Mouse (Mus musculus): ENCODE data around the gene Slc38a3. TPM values are rescaled to one million over a fixed set of nuclear protein-coding genes. Genes with fewer than 3 reads are reported as not detected.
A peak's percentile ranks its signal among the peaks of the same experiment; 100 is the strongest.
"Not testable (repeated sequence)": the region's sequence is repeated elsewhere in the genome, so short reads cannot be mapped to it uniquely, and the experiment has no call there.

The Slc38a3 gene
- polyA plus RNA-seq, 1 experiment from 2014 or later, result 15.1 TPM

GRCm38 (mm10) chr9:107685231-107685981 lies 16.1 kb upstream of the Slc38a3 start:
- peak; percentile 54; the same call in 1 of the 2 replicates for ATAC-seq (ENCODE audit: insufficient read depth, low FRiP score)
- WGBS, result 37% methylated on average over 17 of the region's 17 CpGs
- H3K27ac ChIP-seq (ENCODE audit: low read length), result no peak overlapping the region
- H3K36me3 ChIP-seq (ENCODE audit: control insufficient read depth, insufficient read depth, low read length), result peaks cover 25% of the 10 kb centered on the region
- H3K27me3 ChIP-seq (ENCODE audit: control insufficient read depth, insufficient read depth, low read length), result no peaks in the 10 kb centered on the region
- no peak overlapping the region for H3K4me3 ChIP-seq (replicated peaks; ENCODE audit: low read length)
- no peaks in the 10 kb centered on the region for H3K9me3 ChIP-seq (replicated peaks; ENCODE audit: control insufficient read depth, low read length)
- no peak overlapping the region for H3K4me2 ChIP-seq (ENCODE audit: low read depth, low read length)
- no peaks in the 10 kb centered on the region for H3K4me1 ChIP-seq (ENCODE audit: control insufficient read depth, insufficient read depth, low read length)
- no peak overlapping the region for H3K9ac ChIP-seq (ENCODE audit: low read length)

DNA sequence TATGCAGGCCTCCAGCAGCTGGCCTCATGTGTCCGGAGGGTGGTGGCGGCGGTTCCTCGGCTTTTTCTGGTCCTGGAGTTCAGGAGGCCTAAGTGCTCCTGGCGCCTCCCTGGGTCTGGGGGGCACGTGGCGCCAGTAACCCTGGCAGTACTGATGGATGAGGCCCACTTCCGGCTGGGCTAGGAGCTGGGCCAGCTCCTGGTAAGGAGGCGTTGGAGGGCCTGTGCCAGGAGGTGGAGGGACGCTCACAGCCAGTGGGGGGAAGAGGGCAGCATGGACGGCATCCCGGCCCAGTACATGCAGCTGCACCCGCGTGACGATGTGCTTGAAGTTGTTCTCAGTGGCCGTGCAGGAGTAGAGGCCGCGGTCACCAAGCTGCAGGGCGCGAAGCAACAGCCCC lies 13.1 kb upstream of the Slc38a3 start:
- Histone ChIP-seq H3K4me1 (ENCODE audit: control insufficient read depth, insufficient read depth, low read length) (no peaks in the 10 kb centered on the region), H3K4me3 (replicated peaks; ENCODE audit: low read length) (no peak overlapping the region), H3K9me3 (replicated peaks; ENCODE audit: control insufficient read depth, low read length) (no peaks in the 10 kb centered on the region), H3K36me3 (ENCODE audit: control insufficient read depth, insufficient read depth, low read length) (peaks cover 12% of the 10 kb centered on the region), H3K27ac (ENCODE audit: low read length) (no peak overlapping the region), H3K27me3 (ENCODE audit: control insufficient read depth, insufficient read depth, low read length) (0 out of 2 replicates have a peak, but pooled peaks cover 2% of the 10 kb centered on the region), H3K9ac (ENCODE audit: low read length) (peak overlapping the region; percentile 50), H3K4me2 (ENCODE audit: low read depth, low read length) (no peak overlapping the region)
- no peak for ATAC-seq (ENCODE audit: insufficient read depth, low FRiP score)
- WGBS, result 72% methylated on average over 20 of the region's 20 CpGs

- H3K27me3 ChIP-seq (ENCODE audit: control insufficient read depth, insufficient read depth, low read length), result peaks cover 15% of the 10 kb centered on the region
- no peak within 1 kb of the TSS for H3K27ac ChIP-seq (ENCODE audit: low read length)
- H3K4me3 ChIP-seq (replicated peaks; ENCODE audit: low read length), result no peak within 1 kb of the TSS
- H3K4me1 ChIP-seq (ENCODE audit: control insufficient read depth, insufficient read depth, low read length), result 0 out of 2 replicates have a peak, but pooled peaks cover 3% of the 10 kb centered on the region
- no peak for ATAC-seq (ENCODE audit: insufficient read depth, low FRiP score)
- peaks cover 11% of the 10 kb centered on the region for H3K36me3 ChIP-seq (ENCODE audit: control insufficient read depth, insufficient read depth, low read length)
- 26% methylated on average over 5 of the region's 5 CpGs for WGBS
- no peaks in the 10 kb centered on the region for H3K9me3 ChIP-seq (replicated peaks; ENCODE audit: control insufficient read depth, low read length)
- H3K9ac ChIP-seq (ENCODE audit: low read length), result 0 out of 2 replicates have a peak within 1 kb of the TSS, but pooled peaks have one; percentile 8
- no peak within 1 kb of the TSS for H3K4me2 ChIP-seq (ENCODE audit: low read depth, low read length)
These were observed 10.2 kb upstream of the Slc38a3 start, which contains the start of gene Gnat1 for GRCm38 (mm10) chr9:107679501-107679900. Gene Gnat1, minus strand, starts transcription at chr9:107679712.

DNA sequence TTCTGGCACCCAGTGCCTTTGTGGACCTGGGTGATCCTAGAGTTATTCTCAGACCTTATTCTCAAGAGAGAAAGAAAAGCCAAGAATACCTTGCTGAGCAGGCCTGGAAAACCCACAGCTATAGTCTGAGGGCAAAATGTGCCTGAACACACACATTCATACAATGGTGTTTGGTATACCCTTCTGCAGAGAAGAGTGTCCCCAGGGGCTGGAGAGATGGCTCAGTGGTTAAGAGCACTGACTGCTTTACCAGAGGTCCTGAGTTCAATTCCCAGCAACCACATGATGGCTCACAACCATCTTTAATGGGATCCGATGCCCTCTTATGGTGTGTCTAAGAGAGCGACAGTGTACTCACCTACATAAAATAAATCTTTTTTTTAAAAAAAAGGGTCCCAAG lies 9.5 kb upstream of the Slc38a3 start:
- 89% methylated on average over 2 of the region's 2 CpGs for WGBS
- Histone ChIP-seq H3K9ac (ENCODE audit: low read length) (no peak overlapping the region), H3K36me3 (ENCODE audit: control insufficient read depth, insufficient read depth, low read length) (peaks cover 11% of the 10 kb centered on the region), H3K27ac (ENCODE audit: low read length) (no peak overlapping the region), H3K4me1 (ENCODE audit: control insufficient read depth, insufficient read depth, low read length) (0 out of 2 replicates have a peak, but pooled peaks cover 3% of the 10 kb centered on the region), H3K9me3 (replicated peaks; ENCODE audit: control insufficient read depth, low read length) (no peaks in the 10 kb centered on the region), H3K27me3 (ENCODE audit: control insufficient read depth, insufficient read depth, low read length) (peaks cover 15% of the 10 kb centered on the region), H3K4me2 (ENCODE audit: low read depth, low read length) (no peak overlapping the region), H3K4me3 (replicated peaks; ENCODE audit: low read length) (no peak overlapping the region)
- ATAC-seq (ENCODE audit: insufficient read depth, low FRiP score), result no peak

DNA sequence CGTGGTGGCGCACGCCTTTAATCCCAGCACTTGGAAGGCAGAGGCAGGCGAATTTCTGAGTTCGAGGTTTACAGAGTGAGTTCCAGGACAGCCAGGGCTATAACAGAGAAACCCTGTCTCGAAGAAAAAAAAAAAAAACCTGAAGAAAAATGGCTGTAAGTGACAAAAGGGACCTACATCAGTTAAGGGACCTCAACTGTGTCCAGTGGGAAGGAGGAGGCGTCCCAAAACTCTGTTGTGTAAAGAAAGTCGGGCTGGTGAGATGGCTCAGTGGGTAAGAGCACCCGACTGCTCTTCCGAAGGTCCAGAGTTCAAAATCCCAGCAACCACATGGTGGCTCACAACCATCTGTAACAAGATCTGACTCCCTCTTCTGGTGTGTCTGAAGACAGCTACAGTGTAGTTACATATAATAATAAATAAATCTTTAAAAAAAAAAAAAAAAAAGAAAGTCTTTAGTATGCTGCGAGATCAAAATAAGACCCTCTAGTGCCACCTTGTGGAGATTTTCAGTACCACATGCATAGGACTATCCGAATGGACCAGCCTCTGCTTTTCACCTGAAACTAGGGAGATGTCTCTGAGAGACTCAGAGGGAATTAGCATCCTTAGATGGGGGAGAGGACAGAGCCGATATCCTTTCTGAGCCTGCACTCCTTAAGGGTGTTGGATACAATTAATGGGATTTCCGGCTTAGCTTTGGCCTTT lies 8.6 kb upstream of the Slc38a3 start:
- H3K4me3 ChIP-seq (replicated peaks; ENCODE audit: low read length); H3K4me1 ChIP-seq (ENCODE audit: control insufficient read depth, insufficient read depth, low read length); H3K4me2 ChIP-seq (ENCODE audit: low read depth, low read length); ATAC-seq (ENCODE audit: insufficient read depth, low FRiP score); H3K36me3 ChIP-seq (ENCODE audit: control insufficient read depth, insufficient read depth, low read length); H3K27ac ChIP-seq (ENCODE audit: low read length); H3K9me3 ChIP-seq (replicated peaks; ENCODE audit: control insufficient read depth, low read length); H3K9ac ChIP-seq (ENCODE audit: low read length): not testable (repeated sequence)
- peaks cover 15% of the 10 kb centered on the region for H3K27me3 ChIP-seq (ENCODE audit: control insufficient read depth, insufficient read depth, low read length)
- WGBS, result 32% methylated on average over 14 of the region's 14 CpGs

DNA sequence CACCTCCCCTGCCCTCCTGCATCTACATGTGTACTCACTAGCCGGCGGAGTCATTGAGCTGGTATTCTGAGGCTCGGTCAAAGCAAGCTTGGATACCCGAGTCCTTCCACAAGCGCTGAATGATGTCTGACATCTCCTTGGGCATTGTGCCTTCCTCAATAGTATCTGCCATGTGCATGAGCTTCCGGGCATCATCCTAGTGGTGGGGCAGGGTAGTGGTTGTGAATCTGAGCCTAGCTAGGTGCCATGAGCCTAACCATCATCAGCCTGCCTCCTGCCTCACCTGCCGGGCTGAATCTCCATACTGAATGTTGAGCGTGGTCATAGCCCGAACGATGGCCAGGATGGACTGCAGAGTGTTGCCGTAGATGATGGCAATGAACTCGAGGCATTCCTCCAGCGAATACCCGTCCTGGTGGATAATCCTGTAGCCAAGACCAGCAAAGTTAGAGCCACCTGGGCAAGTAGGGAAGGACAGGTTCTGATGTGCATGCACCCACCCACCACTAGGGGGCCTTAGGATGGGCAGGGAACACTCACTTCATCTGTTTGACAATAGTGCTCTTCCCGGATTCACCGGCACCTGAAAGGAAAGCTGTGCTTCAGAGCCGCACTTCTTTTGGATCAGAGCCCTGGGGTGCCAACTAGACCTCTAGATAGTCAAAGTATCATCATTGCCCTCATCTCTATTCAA lies 7.9 kb upstream of the Slc38a3 start:
- no peak overlapping the region for H3K4me3 ChIP-seq (replicated peaks; ENCODE audit: low read length)
- ATAC-seq (ENCODE audit: insufficient read depth, low FRiP score), result no peak
- H3K4me1 ChIP-seq (ENCODE audit: control insufficient read depth, insufficient read depth, low read length), result 0 out of 2 replicates have a peak, but pooled peaks cover 3% of the 10 kb centered on the region
- no peak overlapping the region for H3K9ac ChIP-seq (ENCODE audit: low read length)
- H3K4me2 ChIP-seq (ENCODE audit: low read depth, low read length), result no peak overlapping the region
- H3K27ac ChIP-seq (ENCODE audit: low read length), result no peak overlapping the region
- H3K9me3 ChIP-seq (replicated peaks; ENCODE audit: control insufficient read depth, low read length), result no peaks in the 10 kb centered on the region
- no peaks in the 10 kb centered on the region for H3K36me3 ChIP-seq (ENCODE audit: control insufficient read depth, insufficient read depth, low read length)
- peaks cover 15% of the 10 kb centered on the region for H3K27me3 ChIP-seq (ENCODE audit: control insufficient read depth, insufficient read depth, low read length)
- 19% methylated on average over 17 of the region's 17 CpGs for WGBS

DNA sequence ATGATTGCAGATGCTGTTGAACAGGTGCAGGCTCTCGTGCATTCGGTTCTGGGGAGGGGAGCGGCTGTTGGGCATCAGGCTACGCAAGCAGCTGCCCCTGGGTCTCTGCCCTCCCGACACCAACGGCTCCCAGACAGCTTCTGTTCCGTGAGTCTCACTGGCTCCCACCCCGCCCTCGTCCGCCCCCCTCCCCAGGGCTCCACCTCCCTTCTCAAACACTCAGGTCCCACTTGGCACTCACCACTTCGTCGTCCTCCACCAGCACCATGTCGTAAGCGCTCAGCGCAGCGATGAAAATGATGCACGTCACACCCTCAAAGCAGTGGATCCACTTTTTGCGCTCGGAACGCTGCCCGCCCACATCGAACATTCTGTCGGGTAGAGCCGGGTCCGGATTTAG lies 7.0 kb upstream of the Slc38a3 start:
- Histone ChIP-seq H3K9me3 (replicated peaks; ENCODE audit: control insufficient read depth, low read length) (no peaks in the 10 kb centered on the region), H3K4me1 (ENCODE audit: control insufficient read depth, insufficient read depth, low read length) (0 out of 2 replicates have a peak, but pooled peaks cover 3% of the 10 kb centered on the region), H3K4me2 (ENCODE audit: low read depth, low read length) (peak overlapping the region; percentile 57), H3K27ac (ENCODE audit: low read length) (no peak overlapping the region), H3K27me3 (ENCODE audit: control insufficient read depth, insufficient read depth, low read length) (peaks cover 15% of the 10 kb centered on the region), H3K36me3 (ENCODE audit: control insufficient read depth, insufficient read depth, low read length) (no peaks in the 10 kb centered on the region), H3K4me3 (replicated peaks; ENCODE audit: low read length) (peak overlapping the region; percentile 35), H3K9ac (ENCODE audit: low read length) (peak overlapping the region; percentile 49)
- 1% methylated on average over 25 of the region's 25 CpGs for WGBS
- ATAC-seq (ENCODE audit: insufficient read depth, low FRiP score), result peak; percentile 16; the same call in 1 of the 2 replicates

DNA sequence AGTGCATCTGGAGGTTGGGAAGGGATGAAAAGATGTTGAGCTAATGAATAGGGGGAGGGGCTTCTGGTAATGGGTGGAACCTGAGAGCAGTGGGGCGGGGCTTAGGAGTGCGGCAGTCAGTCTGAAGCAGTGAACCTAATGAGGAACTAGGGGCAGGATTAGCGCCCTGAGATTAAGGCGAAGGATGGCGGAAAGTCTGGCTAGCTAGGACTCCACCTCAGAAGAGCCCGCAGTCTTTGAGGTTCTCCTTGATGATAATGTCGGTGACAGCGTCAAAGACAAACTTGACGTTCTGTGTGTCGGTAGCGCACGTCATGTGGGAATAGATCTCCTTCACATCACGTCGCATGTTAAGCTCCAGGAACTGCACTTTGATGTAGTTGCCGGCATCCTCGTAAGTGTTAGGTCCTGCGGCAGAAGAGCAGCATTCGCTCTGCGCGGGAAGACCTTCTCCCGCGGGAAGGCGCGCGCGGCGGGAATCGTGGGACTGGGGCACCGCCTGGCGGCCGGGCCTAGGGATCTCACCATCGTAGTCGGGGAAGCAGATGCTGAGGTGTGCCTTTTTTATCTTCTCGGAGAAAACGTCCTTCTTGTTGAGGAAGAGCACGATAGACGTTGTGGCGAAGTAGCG lies 6.5 kb upstream of the Slc38a3 start:
- Histone ChIP-seq H3K9me3 (replicated peaks; ENCODE audit: control insufficient read depth, low read length) (no peaks in the 10 kb centered on the region), H3K27me3 (ENCODE audit: control insufficient read depth, insufficient read depth, low read length) (peaks cover 15% of the 10 kb centered on the region), H3K4me1 (ENCODE audit: control insufficient read depth, insufficient read depth, low read length) (0 out of 2 replicates have a peak, but pooled peaks cover 3% of the 10 kb centered on the region), H3K36me3 (ENCODE audit: control insufficient read depth, insufficient read depth, low read length) (no peaks in the 10 kb centered on the region), H3K4me3 (replicated peaks; ENCODE audit: low read length) (peak overlapping the region; percentile 35), H3K9ac (ENCODE audit: low read length) (peak overlapping the region; percentile 49), H3K27ac (ENCODE audit: low read length) (no peak overlapping the region), H3K4me2 (ENCODE audit: low read depth, low read length) (peak overlapping the region; percentile 57)
- ATAC-seq (ENCODE audit: insufficient read depth, low FRiP score), result peak; percentile 38
- 1% methylated on average over 39 of the region's 39 CpGs for WGBS
